Mouse (Mus musculus): ENCODE results near the gene Rgma. TPM values are rescaled to one million over a fixed set of nuclear protein-coding genes. Genes with fewer than 3 reads are reported as not detected.
A peak's percentile ranks its signal among the peaks of the same experiment; 100 is the strongest.

Gene Rgma
- total RNA-seq (2014; rRNA removed) (72.2 and 96.4 TPM in 2 replicates), polyA plus RNA-seq (2015; fragmentation: Nextera tagmentation; extraction: Ambion mirVana) (34.1 and 39.9 TPM in 2 replicates)

DNA sequence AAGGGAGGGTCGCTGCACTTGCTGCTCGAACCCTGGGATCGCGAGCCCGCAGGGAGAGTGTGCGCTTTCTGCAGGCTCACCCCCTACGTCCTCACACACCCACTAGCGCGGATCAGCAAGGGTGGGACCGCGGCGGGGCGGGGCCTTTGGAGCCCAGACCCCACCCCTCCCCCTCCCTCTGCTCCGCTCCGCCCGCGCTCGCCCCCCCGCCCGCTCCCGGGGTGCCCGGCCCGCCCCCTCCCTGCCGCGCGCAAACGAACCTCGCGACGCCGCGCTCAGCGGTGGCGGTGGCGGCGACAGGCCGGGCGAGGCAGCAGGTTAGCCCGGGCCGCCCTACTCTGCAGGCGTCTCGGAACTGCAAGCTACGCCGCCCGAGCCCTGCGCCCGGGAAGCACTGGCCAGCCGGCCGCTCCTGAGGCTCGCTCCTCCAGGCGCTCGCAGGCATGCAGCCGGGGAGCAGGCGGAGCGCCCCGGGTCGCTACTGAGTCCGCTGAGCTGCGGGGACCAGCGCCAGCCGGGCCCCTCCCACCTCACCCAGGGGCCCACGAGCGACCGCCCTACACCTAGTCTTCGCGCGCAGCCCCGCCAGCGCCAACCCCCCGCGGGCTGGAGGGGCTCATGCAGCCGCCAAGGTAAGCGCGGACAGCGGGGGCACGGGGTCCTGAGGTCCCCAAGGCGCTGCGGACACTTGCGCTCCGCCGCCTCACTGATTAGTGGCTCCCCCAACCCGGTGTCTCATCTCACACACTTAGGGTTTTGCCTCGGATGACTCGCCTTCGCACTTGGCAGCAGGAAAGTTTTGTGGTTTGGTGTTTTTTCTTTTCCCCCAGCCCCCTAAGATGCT is at the start of gene Rgma:
Gene Rgma (plus strand): TSS at position 253 of the 844 bp plus-strand sequence.
- DNase-seq, result peak; percentile 79
- WGBS, result 2% methylated on average over 65 of the region's 85 CpGs
- no peak for TF ChIP-seq CTCF (IDR thresholded peaks at IDR 0.05; ENCODE audit: low read depth)
- no peaks in the 10 kb centered on the region for H3K36me3 ChIP-seq (ENCODE audit: insufficient read depth)
- H3K9ac ChIP-seq, result peak within 1 kb of the TSS; percentile 77
- H3K9me3 ChIP-seq (ENCODE audit: low read length), result no peaks in the 10 kb centered on the region
- peak within 1 kb of the TSS; percentile 85 for H3K27ac ChIP-seq (ENCODE audit: low read depth, low read length)
- peak; percentile 83 for ATAC-seq
- peak within 1 kb of the TSS; percentile 95 for H3K4me2 ChIP-seq (ENCODE audit: low read depth)
- H3K4me3 ChIP-seq (ENCODE audit: low read depth, low read length), result peak within 1 kb of the TSS; percentile 81
- peaks cover 9% of the 10 kb centered on the region; the same call in 1 of the 2 replicates for H3K4me1 ChIP-seq (ENCODE audit: insufficient read depth)
- H3K27me3 ChIP-seq (ENCODE audit: insufficient read depth, low read length), result no peaks in the 10 kb centered on the region; the same call in 1 of the 2 replicates

- H3K36me3 ChIP-seq (ENCODE audit: insufficient read depth), result no peaks in the 10 kb centered on the region
- H3K4me3 ChIP-seq (ENCODE audit: low read depth, low read length), result no peak overlapping the region
- no peak for TF ChIP-seq CTCF (IDR thresholded peaks at IDR 0.05; ENCODE audit: low read depth)
- WGBS, result 93% methylated on average over 14 of the region's 14 CpGs
- H3K27me3 ChIP-seq (ENCODE audit: insufficient read depth, low read length), result no peaks in the 10 kb centered on the region
- H3K9me3 ChIP-seq (ENCODE audit: low read length), result no peaks in the 10 kb centered on the region
- no peak overlapping the region for H3K4me2 ChIP-seq (ENCODE audit: low read depth)
- no peak overlapping the region for H3K27ac ChIP-seq (ENCODE audit: low read depth, low read length)
- ATAC-seq (no peak), DNase-seq (no peak)
- H3K9ac ChIP-seq, result no peak overlapping the region
- H3K4me1 ChIP-seq (ENCODE audit: insufficient read depth), result no peaks in the 10 kb centered on the region
Measured at GRCm38 (mm10) chr7:73326236-73326635, 49.1 kb upstream of the Rgma start.

DNA sequence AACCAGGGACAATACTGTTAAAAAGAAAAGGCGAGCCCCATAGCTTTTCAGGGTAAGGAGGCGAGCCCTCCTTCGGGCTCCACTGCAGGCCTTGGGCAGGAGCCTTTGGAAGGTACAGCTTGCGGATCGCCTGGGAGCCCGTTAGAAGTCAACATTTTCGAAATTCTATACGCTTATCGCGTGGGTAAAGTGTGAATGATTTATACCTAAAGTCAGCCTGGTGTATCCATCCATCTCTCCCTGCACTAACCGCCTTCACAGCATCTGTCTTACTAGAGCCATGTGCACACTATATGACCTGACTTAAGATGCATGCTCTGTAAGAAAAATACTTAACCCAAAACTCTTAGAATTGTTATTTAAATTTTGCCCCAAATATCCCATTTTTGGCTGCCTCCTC is 48.6 kb upstream of the Rgma start:
- Histone ChIP-seq H3K4me1 (ENCODE audit: insufficient read depth) (no peaks in the 10 kb centered on the region), H3K9ac (no peak overlapping the region), H3K9me3 (ENCODE audit: low read length) (no peaks in the 10 kb centered on the region), H3K4me2 (ENCODE audit: low read depth) (no peak overlapping the region), H3K4me3 (ENCODE audit: low read depth, low read length) (no peak overlapping the region), H3K27me3 (ENCODE audit: insufficient read depth, low read length) (no peaks in the 10 kb centered on the region), H3K36me3 (ENCODE audit: insufficient read depth) (no peaks in the 10 kb centered on the region), H3K27ac (ENCODE audit: low read depth, low read length) (no peak overlapping the region)
- no peak for TF ChIP-seq CTCF (IDR thresholded peaks at IDR 0.05; ENCODE audit: low read depth)
- 94% methylated on average over 11 of the region's 11 CpGs for WGBS
- DNase-seq (no peak), ATAC-seq (no peak)

- Histone ChIP-seq H3K36me3 (ENCODE audit: insufficient read depth) (no peaks in the 10 kb centered on the region), H3K9ac (no peak overlapping the region), H3K4me2 (ENCODE audit: low read depth) (no peak overlapping the region), H3K9me3 (ENCODE audit: low read length) (no peaks in the 10 kb centered on the region), H3K27me3 (ENCODE audit: insufficient read depth, low read length) (no peaks in the 10 kb centered on the region), H3K4me3 (ENCODE audit: low read depth, low read length) (no peak overlapping the region), H3K27ac (ENCODE audit: low read depth, low read length) (no peak overlapping the region), H3K4me1 (ENCODE audit: insufficient read depth) (no peaks in the 10 kb centered on the region)
- WGBS, result 82% methylated on average over 8 of the region's 8 CpGs
- DNase-seq, result no peak
- TF ChIP-seq CTCF (IDR thresholded peaks at IDR 0.05; ENCODE audit: low read depth), result no peak
- no peak for ATAC-seq
Measured at GRCm38 (mm10) chr7:73327193-73327592, 48.1 kb upstream of the Rgma start.

DNA sequence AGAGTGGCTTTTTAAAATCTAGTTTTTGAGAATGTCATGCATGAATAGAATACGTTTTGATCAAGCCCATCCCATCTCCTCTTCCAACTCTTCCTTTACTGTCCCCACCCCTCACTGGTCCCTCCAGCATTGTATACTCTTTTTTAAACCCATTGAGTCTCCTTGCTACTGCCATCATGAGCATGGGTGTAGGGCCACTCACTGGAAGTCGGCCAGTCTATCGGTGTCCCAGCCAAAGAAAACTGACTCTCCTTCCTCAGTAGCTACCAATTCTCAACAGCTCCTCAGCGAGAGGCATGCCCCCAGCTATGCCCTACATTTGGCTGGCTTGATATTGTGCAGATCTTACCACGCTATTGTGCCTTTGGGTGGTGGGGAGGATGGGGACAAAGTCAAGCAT is 47.7 kb upstream of the Rgma start:
- H3K4me3 ChIP-seq (ENCODE audit: low read depth, low read length), result no peak overlapping the region
- ATAC-seq (no peak), DNase-seq (no peak)
- H3K4me1 ChIP-seq (ENCODE audit: insufficient read depth), result no peaks in the 10 kb centered on the region
- no peak overlapping the region for H3K27ac ChIP-seq (ENCODE audit: low read depth, low read length)
- no peak overlapping the region for H3K9ac ChIP-seq
- no peak overlapping the region for H3K4me2 ChIP-seq (ENCODE audit: low read depth)
- no peaks in the 10 kb centered on the region for H3K36me3 ChIP-seq (ENCODE audit: insufficient read depth)
- no peak for TF ChIP-seq CTCF (IDR thresholded peaks at IDR 0.05; ENCODE audit: low read depth)
- H3K27me3 ChIP-seq (ENCODE audit: insufficient read depth, low read length), result no peaks in the 10 kb centered on the region
- WGBS, result 88% methylated on average over 5 of the region's 5 CpGs
- H3K9me3 ChIP-seq (ENCODE audit: low read length), result no peaks in the 10 kb centered on the region

DNA sequence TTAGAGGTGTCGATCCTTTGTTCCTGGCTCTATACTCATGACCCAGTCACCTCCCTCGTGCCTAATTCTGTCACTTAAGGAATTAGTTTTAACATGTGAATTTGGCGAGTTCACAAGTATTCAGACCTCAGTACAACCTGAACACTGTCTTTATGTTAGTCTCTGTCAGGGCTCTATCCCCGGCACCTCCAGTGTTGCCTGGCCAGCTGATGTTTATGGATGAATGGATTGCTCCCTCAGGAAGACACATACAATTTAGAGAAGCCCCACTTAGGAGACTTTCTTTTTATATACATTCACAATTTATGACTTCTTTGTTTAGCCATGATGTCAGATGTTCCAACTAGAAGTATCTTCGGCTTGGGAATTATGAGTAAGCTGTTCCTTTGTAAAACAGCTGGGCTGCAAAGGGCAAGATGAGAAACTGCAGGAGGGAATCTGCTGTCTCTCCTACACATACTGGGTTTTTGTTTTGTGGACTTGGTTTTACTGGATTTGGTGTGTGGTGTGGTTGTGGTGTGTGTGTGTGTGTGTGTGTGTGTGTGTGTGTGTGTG is 46.6 kb upstream of the Rgma start:
- ATAC-seq, result no peak

DNA sequence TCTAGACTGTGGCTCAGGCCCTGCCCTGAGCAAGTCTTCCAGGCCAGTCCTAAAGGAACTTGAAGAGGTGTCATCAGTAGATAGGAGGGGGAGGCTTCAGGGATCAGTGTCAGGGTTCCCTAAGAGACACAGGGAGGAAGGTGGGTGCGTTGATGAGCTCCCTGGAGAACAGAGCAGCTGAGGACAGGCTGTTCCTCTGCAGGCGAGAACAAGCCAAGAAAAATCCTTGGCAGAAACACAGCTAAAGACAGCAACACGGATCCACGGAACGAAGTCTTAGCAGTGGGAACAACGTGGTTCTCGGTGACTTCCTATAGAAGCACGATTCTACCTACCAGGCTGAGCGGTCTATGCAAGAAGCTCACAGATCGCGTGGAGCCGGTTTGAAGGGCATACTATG is 44.6 kb upstream of the Rgma start:
- no peak overlapping the region for H3K27ac ChIP-seq (ENCODE audit: low read depth, low read length)
- H3K9me3 ChIP-seq (ENCODE audit: low read length), result no peaks in the 10 kb centered on the region
- WGBS, result 78% methylated on average over 12 of the region's 12 CpGs
- no peaks in the 10 kb centered on the region for H3K36me3 ChIP-seq (ENCODE audit: insufficient read depth)
- ATAC-seq, result no peak
- no peak overlapping the region for H3K4me2 ChIP-seq (ENCODE audit: low read depth)
- peaks cover 10% of the 10 kb centered on the region; the same call in 1 of the 2 replicates for H3K4me1 ChIP-seq (ENCODE audit: insufficient read depth)
- H3K4me3 ChIP-seq (ENCODE audit: low read depth, low read length), result no peak overlapping the region
- TF ChIP-seq CTCF (IDR thresholded peaks at IDR 0.05; ENCODE audit: low read depth), result no peak
- H3K27me3 ChIP-seq (ENCODE audit: insufficient read depth, low read length), result no peaks in the 10 kb centered on the region
- no peak for DNase-seq
- H3K9ac ChIP-seq, result no peak overlapping the region

More for the DNA sequence above, 46.6 kb upstream of the Rgma start:
- no peaks in the 10 kb centered on the region for H3K27me3 ChIP-seq (ENCODE audit: insufficient read depth, low read length)
- DNase-seq, result no peak
- no peaks in the 10 kb centered on the region for H3K36me3 ChIP-seq (ENCODE audit: insufficient read depth)
- H3K4me1 ChIP-seq (ENCODE audit: insufficient read depth), result no peaks in the 10 kb centered on the region
- TF ChIP-seq CTCF (IDR thresholded peaks at IDR 0.05; ENCODE audit: low read depth), result no peak
- no peak overlapping the region for H3K4me2 ChIP-seq (ENCODE audit: low read depth)
- H3K9ac ChIP-seq, result no peak overlapping the region
- no peak overlapping the region for H3K27ac ChIP-seq (ENCODE audit: low read depth, low read length)
- no peak overlapping the region for H3K4me3 ChIP-seq (ENCODE audit: low read depth, low read length)
- 42% methylated on average over 5 of the region's 5 CpGs for WGBS
- no peaks in the 10 kb centered on the region for H3K9me3 ChIP-seq (ENCODE audit: low read length)

Measured in forebrain, postnatal 0 days (tissue).